Mouse (Mus musculus): Measurements from ENCODE around the gene Cd6. TPM values are rescaled to one million over a fixed set of nuclear protein-coding genes. Genes with fewer than 3 reads are reported as not detected.

Cd6 gene
- polyA plus RNA-seq, 1 experiment from 2014 or later, result 0.07 TPM

- Histone ChIP-seq H3K36me3 (ENCODE audit: control insufficient read depth, insufficient read depth, low read length) (no peaks in the 10 kb centered on the region), H3K27me3 (ENCODE audit: control insufficient read depth, insufficient read depth, low read length) (no peaks in the 10 kb centered on the region), H3K9me3 (ENCODE audit: control insufficient read depth, low read length) (no peaks in the 10 kb centered on the region), H3K4me1 (replicated peaks; ENCODE audit: control insufficient read depth, insufficient read depth) (no peaks in the 10 kb centered on the region), H3K27ac (replicated peaks) (no peak overlapping the region), H3K4me3 (ENCODE audit: low read depth, low read length) (no peak overlapping the region), H3K9ac (ENCODE audit: low read length) (no peak overlapping the region), H3K4me2 (replicated peaks; ENCODE audit: low read depth) (no peak overlapping the region)
- no peak for ATAC-seq (ENCODE audit: low FRiP score, low TSS enrichment)
- DNase-seq (ENCODE audit: low spot score), result no peak
- no peak for TF ChIP-seq EP300 (optimal IDR thresholded peaks at IDR 0.05)
- no peak for TF ChIP-seq CTCF (IDR thresholded peaks at IDR 0.05; ENCODE audit: low read depth)
- 51% methylated on average over 3 of the region's 3 CpGs for WGBS
Observed at GRCm38 (mm10) chr19:10784061-10784460, 45.8 kb downstream of the Cd6 start.

GRCm38 (mm10) chr19:10783168-10783567 lies 46.7 kb downstream of the Cd6 start:
- Histone ChIP-seq H3K9ac (ENCODE audit: low read length) (no peak overlapping the region), H3K9me3 (ENCODE audit: control insufficient read depth, low read length) (no peaks in the 10 kb centered on the region), H3K27me3 (ENCODE audit: control insufficient read depth, insufficient read depth, low read length) (no peaks in the 10 kb centered on the region), H3K36me3 (ENCODE audit: control insufficient read depth, insufficient read depth, low read length) (no peaks in the 10 kb centered on the region), H3K4me2 (replicated peaks; ENCODE audit: low read depth) (no peak overlapping the region), H3K4me3 (ENCODE audit: low read depth, low read length) (no peak overlapping the region), H3K27ac (replicated peaks) (no peak overlapping the region), H3K4me1 (replicated peaks; ENCODE audit: control insufficient read depth, insufficient read depth) (no peaks in the 10 kb centered on the region)
- TF ChIP-seq EP300 (optimal IDR thresholded peaks at IDR 0.05) (no peak), CTCF (IDR thresholded peaks at IDR 0.05; ENCODE audit: low read depth) (no peak)
- ATAC-seq (ENCODE audit: low FRiP score, low TSS enrichment) (no peak), DNase-seq (ENCODE audit: low spot score) (no peak)
- 79% methylated on average over 4 of the region's 4 CpGs for WGBS

GRCm38 (mm10) chr19:10781641-10782040 lies 48.2 kb downstream of the Cd6 start:
- ATAC-seq (ENCODE audit: low FRiP score, low TSS enrichment) (no peak), DNase-seq (ENCODE audit: low spot score) (no peak)
- no peak overlapping the region for H3K9ac ChIP-seq (ENCODE audit: low read length)
- 62% methylated on average over 4 of the region's 4 CpGs for WGBS
- no peaks in the 10 kb centered on the region for H3K9me3 ChIP-seq (ENCODE audit: control insufficient read depth, low read length)
- H3K4me1 ChIP-seq (replicated peaks; ENCODE audit: control insufficient read depth, insufficient read depth), result no peaks in the 10 kb centered on the region
- H3K27ac ChIP-seq (replicated peaks), result no peak overlapping the region
- H3K36me3 ChIP-seq (ENCODE audit: control insufficient read depth, insufficient read depth, low read length), result no peaks in the 10 kb centered on the region
- no peak overlapping the region for H3K4me3 ChIP-seq (ENCODE audit: low read depth, low read length)
- no peaks in the 10 kb centered on the region for H3K27me3 ChIP-seq (ENCODE audit: control insufficient read depth, insufficient read depth, low read length)
- H3K4me2 ChIP-seq (replicated peaks; ENCODE audit: low read depth), result no peak overlapping the region
- TF ChIP-seq CTCF (IDR thresholded peaks at IDR 0.05; ENCODE audit: low read depth), result no peak
- no peak for TF ChIP-seq EP300 (optimal IDR thresholded peaks at IDR 0.05)

DNA sequence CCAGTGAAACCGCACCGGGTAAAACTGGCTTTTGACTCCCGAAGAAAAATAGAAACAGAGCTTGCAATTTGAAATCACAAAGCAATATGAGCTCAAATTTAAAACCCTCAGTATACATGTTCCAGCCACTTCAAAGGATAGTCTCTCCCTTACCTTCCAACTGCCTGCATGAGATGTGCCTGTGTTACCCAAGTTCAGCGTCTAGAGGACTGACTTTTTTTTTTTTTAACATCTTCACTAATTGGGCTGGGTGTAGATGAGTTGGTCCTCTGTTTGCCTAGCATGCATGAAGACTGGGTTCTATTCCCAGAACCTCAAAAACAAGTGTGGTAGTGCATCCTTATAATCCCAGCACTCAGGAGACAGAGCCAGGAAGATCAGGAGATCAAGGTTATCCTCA lies 53.0 kb downstream of the Cd6 start:
- H3K4me3 ChIP-seq (ENCODE audit: low read depth, low read length), result no peak overlapping the region
- TF ChIP-seq CTCF (IDR thresholded peaks at IDR 0.05; ENCODE audit: low read depth), result no peak
- H3K36me3 ChIP-seq (ENCODE audit: control insufficient read depth, insufficient read depth, low read length), result no peaks in the 10 kb centered on the region
- DNase-seq (ENCODE audit: low spot score) (no peak), ATAC-seq (ENCODE audit: low FRiP score, low TSS enrichment) (no peak)
- H3K27me3 ChIP-seq (ENCODE audit: control insufficient read depth, insufficient read depth, low read length), result no peaks in the 10 kb centered on the region
- 77% methylated on average over 4 of the region's 4 CpGs for WGBS
- H3K9me3 ChIP-seq (ENCODE audit: control insufficient read depth, low read length), result no peaks in the 10 kb centered on the region
- no peak overlapping the region for H3K27ac ChIP-seq (replicated peaks)
- H3K4me2 ChIP-seq (replicated peaks; ENCODE audit: low read depth), result no peak overlapping the region
- H3K4me1 ChIP-seq (replicated peaks; ENCODE audit: control insufficient read depth, insufficient read depth), result no peaks in the 10 kb centered on the region
- no peak overlapping the region for H3K9ac ChIP-seq (ENCODE audit: low read length)

DNA sequence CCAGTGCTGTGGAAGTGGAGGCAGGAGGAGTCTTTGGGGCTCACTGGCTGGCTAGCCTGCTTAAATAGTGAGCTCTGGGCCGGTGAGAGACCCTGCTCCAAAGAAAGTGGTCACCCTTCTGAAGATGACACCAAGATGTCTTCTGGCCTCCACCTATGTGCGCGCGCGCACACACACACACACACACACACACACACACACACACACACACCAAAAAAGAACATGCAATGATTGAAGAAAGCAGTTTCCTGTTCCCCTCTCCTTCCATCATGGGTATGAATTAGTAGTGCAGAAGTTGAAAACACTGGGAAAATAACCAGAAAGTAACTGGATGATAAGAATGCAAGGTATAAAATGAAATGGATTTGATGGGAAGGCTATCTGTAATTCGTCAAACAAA lies 55.7 kb downstream of the Cd6 start:
- H3K4me1 ChIP-seq (replicated peaks; ENCODE audit: control insufficient read depth, insufficient read depth), result no peaks in the 10 kb centered on the region
- no peak for ATAC-seq (ENCODE audit: low FRiP score, low TSS enrichment)
- no peaks in the 10 kb centered on the region for H3K27me3 ChIP-seq (ENCODE audit: control insufficient read depth, insufficient read depth, low read length)
- no peak overlapping the region for H3K4me3 ChIP-seq (ENCODE audit: low read depth, low read length)
- WGBS, result 92% methylated on average over 6 of the region's 6 CpGs
- H3K9me3 ChIP-seq (ENCODE audit: control insufficient read depth, low read length), result no peaks in the 10 kb centered on the region
- no peak overlapping the region for H3K27ac ChIP-seq (replicated peaks)
- no peaks in the 10 kb centered on the region for H3K36me3 ChIP-seq (ENCODE audit: control insufficient read depth, insufficient read depth, low read length)
- no peak for DNase-seq (ENCODE audit: low spot score)
- no peak overlapping the region for H3K4me2 ChIP-seq (replicated peaks; ENCODE audit: low read depth)
- TF ChIP-seq EP300 (optimal IDR thresholded peaks at IDR 0.05) (no peak), CTCF (IDR thresholded peaks at IDR 0.05; ENCODE audit: low read depth) (no peak)
- H3K9ac ChIP-seq (ENCODE audit: low read length), result no peak overlapping the region

GRCm38 (mm10) chr19:10773384-10773783 lies 56.5 kb downstream of the Cd6 start:
- H3K9me3 ChIP-seq (ENCODE audit: control insufficient read depth, low read length), result no peaks in the 10 kb centered on the region
- no peaks in the 10 kb centered on the region for H3K4me1 ChIP-seq (replicated peaks; ENCODE audit: control insufficient read depth, insufficient read depth)
- no peak for TF ChIP-seq EP300 (optimal IDR thresholded peaks at IDR 0.05)
- TF ChIP-seq CTCF (IDR thresholded peaks at IDR 0.05; ENCODE audit: low read depth), result no peak
- ATAC-seq (ENCODE audit: low FRiP score, low TSS enrichment) (no peak), DNase-seq (ENCODE audit: low spot score) (no peak)
- no peak overlapping the region for H3K27ac ChIP-seq (replicated peaks)
- H3K9ac ChIP-seq (ENCODE audit: low read length), result no peak overlapping the region
- H3K4me3 ChIP-seq (ENCODE audit: low read depth, low read length), result no peak overlapping the region
- H3K27me3 ChIP-seq (ENCODE audit: control insufficient read depth, insufficient read depth, low read length), result no peaks in the 10 kb centered on the region
- no peak overlapping the region for H3K4me2 ChIP-seq (replicated peaks; ENCODE audit: low read depth)
- no peaks in the 10 kb centered on the region for H3K36me3 ChIP-seq (ENCODE audit: control insufficient read depth, insufficient read depth, low read length)
- WGBS, result 59% methylated on average over 7 of the region's 7 CpGs
